ENCODE assay signal across 8 mouse cellular contexts in genomic region chr12:59013234-59013633, GRCm38 (mm10). TPM values are rescaled to one million over a fixed set of nuclear protein-coding genes. Genes with fewer than 3 reads are reported as not detected.
A peak's percentile ranks its signal among the peaks of the same experiment; 100 is the strongest.
DNase-seq lines count a peak whose midpoint lies in the region; ATAC-seq lines count a peak whose summit lies in the region.

Gene Gemin2, plus strand, starts transcription at chr12:59013393.

- ATAC-seq in common myeloid progenitor, adult 5-6 weeks (replicated peaks; ENCODE audit: low read depth, poor library complexity, severe bottlenecking), result peak; percentile 72
- peak; percentile 72 for ATAC-seq in megakaryocyte progenitor cell, adult 5-6 weeks (replicated peaks; ENCODE audit: poor library complexity)

- DNase-seq in ZHBTc4 (ENCODE audit: low read depth, low spot score), result peak; percentile 97
- DNase-seq in gastrocnemius, adult 8-10 months (ENCODE audit: low spot score in 2 of 2), result peak; percentile 76 to 90
- peak; percentile 95 for DNase-seq in induced T-regulatory cell, adult 2 months (ENCODE audit: low read depth)
- DNase-seq in left cerebral cortex, adult 9 months (ENCODE audit: low spot score in 2 of 2), result peak; percentile 76 to 90
- DNase-seq in right cerebral cortex, postnatal 14 days, result peak; percentile 87
- peak; percentile 75 to 90 for DNase-seq in urinary bladder, postnatal 36 days (ENCODE audit: low spot score in 2 of 2)

RNA-seq across cellular contexts. Expression of gene Gemin2, which starts in this region (rescaled TPM):
- total RNA-seq in common myeloid progenitor, adult 5-6 weeks (2017), result 20.3 and 20.6 TPM in 2 replicates
- total RNA-seq in gastrocnemius, adult 8-10 months (2022), result 1 to 10 TPM; 3.9 to 5.9 (median 5.4) TPM
- 23.4 and 29.8 TPM in 2 replicates for total RNA-seq in megakaryocyte progenitor cell, adult 5-6 weeks (2015)
- total RNA-seq in megakaryocyte progenitor cell, adult 5-6 weeks (2017), result 16.4 and 20.9 TPM in 2 replicates

Comparison
In these comparisons a context has a peak if more than half of its experiments do, and no peak if none do; other contexts are left out.
1. Peak in every context shown above with its lines: DNase-seq and ATAC-seq.